Mouse (Mus musculus) megakaryocyte, embryonic 14.5 days (primary cell): ENCODE results near the gene Gm43638.

ENCODE experiments used
- FLI1 ChIP-seq: IDR thresholded peaks from 2 replicates; pipeline ENCODE4 v1.6.1; 2012; ENCODE audit warnings: low read length, inconsistent platforms, mixed read lengths
- GATA1 ChIP-seq: IDR thresholded peaks from 3 replicates; pipeline ENCODE4 v1.6.1; 2012; ENCODE audit warnings: mixed read lengths, low read length, inconsistent platforms, borderline replicate concordance

DNA sequence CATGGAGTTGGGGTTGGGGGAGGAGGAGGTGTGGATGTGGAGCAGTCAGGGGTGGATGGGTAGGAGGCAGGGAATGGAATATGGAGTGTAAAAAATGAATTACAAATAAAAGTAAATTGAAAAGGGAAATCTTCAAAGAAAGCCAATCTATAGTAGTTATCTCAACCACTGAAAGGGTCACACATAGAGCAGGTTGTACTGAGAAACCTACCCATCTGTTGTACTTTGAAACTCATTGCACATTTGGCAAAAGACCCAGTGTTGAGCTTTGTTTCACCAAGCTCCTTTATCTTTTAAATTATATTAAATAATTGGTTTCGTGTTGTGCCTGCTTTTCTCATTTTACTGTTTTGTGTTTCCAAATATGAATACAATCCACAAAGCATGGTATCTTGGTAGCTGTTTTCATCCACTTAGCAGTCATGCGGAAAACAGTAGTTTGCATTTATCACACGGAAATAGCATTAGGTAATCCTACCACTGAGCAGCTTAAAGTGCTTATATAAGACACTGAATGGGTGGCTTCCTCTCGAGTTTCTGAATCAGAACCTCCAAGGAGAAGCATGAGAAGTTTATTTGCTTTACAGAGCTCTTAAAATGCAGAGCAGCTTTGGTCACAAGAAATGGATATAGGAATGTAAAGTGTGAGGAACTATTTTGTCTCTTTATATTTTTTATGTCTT is 19.3 kb upstream of the Gm43638 start:
- TF ChIP-seq GATA1 = no peak
- TF ChIP-seq FLI1 = no peak
